Mouse (Mus musculus) G1E (cell line): ENCODE data around the gene Rrm1. TPM values are rescaled to one million over a fixed set of nuclear protein-coding genes. Genes with fewer than 3 reads are reported as not detected.

Experiments
- ATAC-seq: 2 replicates; pipeline ENCODE4 v1.8.0; 2016; ENCODE audit warnings: mild to moderate bottlenecking; ENCODE audit not compliant: insufficient number of reproducible peaks, poor library complexity, low FRiP score, severe bottlenecking; ENCODE audit errors: extremely low read depth
- DNase-seq: peaks from one replicate; pipeline ENCODE4 v3.0.0; 2012; ENCODE audit warnings: low spot score
- H3K27me3 ChIP-seq: 2 replicates; pipeline ENCODE4 v1.6.1; 2012; ENCODE audit warnings: mild to moderate bottlenecking, low read length, inconsistent platforms; ENCODE audit not compliant: insufficient read depth
- H3K36me3 ChIP-seq: replicated peaks from 2 replicates; pipeline ENCODE3; 2012; ENCODE audit warnings: mild to moderate bottlenecking, inconsistent platforms
- H3K4me1 ChIP-seq: 2 replicates; pipeline ENCODE4 v1.6.1; 2012; ENCODE audit warnings: low read depth, low read length, inconsistent platforms, mixed read lengths; ENCODE audit not compliant: insufficient read depth
- H3K4me3 ChIP-seq: 2 replicates; pipeline ENCODE4 v1.5.1; 2012; ENCODE audit warnings: low read depth, mild to moderate bottlenecking, inconsistent platforms, low read length, moderate library complexity, mixed read lengths
- H3K9me3 ChIP-seq: replicated peaks from 2 replicates; pipeline ENCODE4 v1.6.1; 2012; ENCODE audit warnings: inconsistent platforms
- CTCF ChIP-seq: IDR thresholded peaks from 2 replicates; pipeline ENCODE4 v1.5.1; 2012; ENCODE audit warnings: low read depth, low read length, inconsistent platforms, mixed read lengths
- GATA1 ChIP-seq: IDR thresholded peaks from 2 replicates; pipeline ENCODE4 v1.6.1; 2012; ENCODE audit warnings: borderline replicate concordance, low read length, inconsistent platforms, mixed read lengths
- GATA2 ChIP-seq: IDR thresholded peaks from 2 replicates; pipeline ENCODE4 v1.6.1; 2012; ENCODE audit warnings: low read depth, low read length, inconsistent platforms, borderline replicate concordance
- POLR2AphosphoS5 ChIP-seq: IDR thresholded peaks from 2 replicates; pipeline ENCODE4 v1.6.1; 2012; ENCODE audit warnings: low read depth, low read length, inconsistent platforms; ENCODE audit not compliant: insufficient replicate concordance
- TAL1 ChIP-seq: conservative IDR thresholded peaks from 2 replicates; pipeline ENCODE4 v1.6.1; 2012; ENCODE audit warnings: low read depth, low read length, inconsistent platforms, mixed read lengths
- polyA plus RNA-seq: library from polyadenylated mRNA; stranded (reverse); fragments of >175 nt; gene quantifications from 2 replicates; pipeline ENCODE4 v1.2.3, GENCODE M21; 2012
- total RNA-seq, 2 experiments: library from RNA; stranded (forward) in 1 of 2; stranded (reverse) in 1 of 2; fragments of 200-1000 nt in 1 of 2; fragments of >200 nt in 1 of 2; fragmentation: Nextera tagmentation in 1 of 2; gene quantifications; 2 replicates each; pipeline ENCODE4 v1.2.3; 2014 to 2017

Rrm1 gene
- 264 and 285 TPM in 2 replicates for total RNA-seq (2014; fragmentation: Nextera tagmentation)
- total RNA-seq (2017), result 524 and 591 TPM in 2 replicates
- 64.3 and 131 TPM in 2 replicates for polyA plus RNA-seq

DNA sequence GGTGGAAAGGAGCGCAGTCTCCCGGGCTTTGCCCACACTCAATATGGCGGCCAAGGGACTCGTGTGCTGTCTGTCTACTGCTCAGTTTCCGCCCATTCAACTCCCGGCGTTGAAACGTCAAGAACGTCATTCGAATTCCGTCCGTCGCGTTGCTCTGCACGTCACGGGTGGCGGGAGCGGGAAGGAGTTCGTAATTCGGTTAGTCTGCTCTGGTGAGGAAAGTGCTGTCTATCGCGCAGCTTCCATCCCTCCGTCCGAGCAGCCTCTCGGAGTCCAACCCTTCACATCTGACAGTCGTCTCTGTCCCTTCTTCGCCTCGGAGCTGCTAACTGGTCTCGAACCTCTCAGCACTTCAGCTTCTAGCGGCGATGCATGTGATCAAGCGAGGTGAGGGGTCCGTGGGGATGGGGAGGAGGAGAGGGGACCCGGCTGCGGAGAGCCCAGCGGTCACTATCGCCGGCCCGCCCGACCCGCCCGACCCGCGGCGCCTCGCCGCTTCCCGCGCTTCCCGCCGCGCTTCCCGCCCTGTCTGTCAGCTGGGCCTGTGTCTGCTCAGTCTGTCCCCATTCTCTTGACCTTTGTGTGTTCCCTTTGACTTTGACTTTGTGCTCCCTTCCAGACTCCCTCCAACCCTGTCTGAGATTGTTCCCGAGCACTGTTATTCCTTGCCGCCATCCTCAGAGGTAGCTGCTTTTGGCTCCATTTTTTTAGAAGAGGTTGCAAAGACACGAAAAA, at the start of gene Rrm1:
Rrm1 (plus strand) TSS at position 39 of the 735 bp plus-strand sequence.
- Histone ChIP-seq H3K4me3 (peak within 1 kb of the TSS; percentile 92), H3K9me3 (no peaks in the 10 kb centered on the region), H3K4me1 (peaks cover 28% of the 10 kb centered on the region), H3K27me3 (no peaks in the 10 kb centered on the region), H3K36me3 (peaks cover 29% of the 10 kb centered on the region)
- no peak for TF ChIP-seq CTCF
- no peak for TF ChIP-seq POLR2AphosphoS5
- TF ChIP-seq GATA1, result no peak
- no peak for TF ChIP-seq TAL1
- TF ChIP-seq GATA2, result no peak
- ATAC-seq, result peak; percentile 94
- DNase-seq, result peak; percentile 87

- no peaks in the 10 kb centered on the region for H3K27me3 ChIP-seq
- TF ChIP-seq TAL1, result no peak
- no peak for TF ChIP-seq CTCF
- no peak for TF ChIP-seq GATA1
- TF ChIP-seq GATA2, result no peak
- TF ChIP-seq POLR2AphosphoS5, result no peak
- H3K36me3 ChIP-seq, result peaks cover 11% of the 10 kb centered on the region
- H3K9me3 ChIP-seq, result no peaks in the 10 kb centered on the region
- no peak for ATAC-seq
- H3K4me1 ChIP-seq, result no peaks in the 10 kb centered on the region; the same call in none of the 2 replicates
- DNase-seq, result no peak
- no peak overlapping the region for H3K4me3 ChIP-seq
Observed at GRCm38 (mm10) chr7:102393898-102394297, 47.6 kb upstream of the Rrm1 start.

DNA sequence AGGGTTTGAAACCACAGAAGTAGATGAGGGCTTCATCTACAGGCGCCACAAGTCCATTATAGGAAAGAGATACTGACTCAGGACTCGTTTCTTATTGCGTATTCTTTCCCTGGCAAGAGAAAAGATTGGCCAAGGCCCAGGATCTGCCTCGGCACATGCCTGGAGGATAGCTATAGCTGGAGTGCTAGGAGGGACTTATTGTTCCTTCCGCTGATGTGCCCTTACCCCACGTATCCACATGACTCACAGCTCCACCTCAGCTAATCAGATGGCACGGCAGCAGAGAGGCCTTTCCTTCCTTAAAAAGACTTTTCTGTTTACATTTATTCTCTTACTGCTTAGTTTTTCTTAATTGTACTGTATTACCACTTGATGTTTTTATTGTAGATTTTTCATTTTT, 45.6 kb upstream of the Rrm1 start:
- no peak for ATAC-seq
- Histone ChIP-seq H3K4me1 (peaks cover 4% of the 10 kb centered on the region), H3K4me3 (no peak overlapping the region), H3K27me3 (no peaks in the 10 kb centered on the region), H3K36me3 (peaks cover 9% of the 10 kb centered on the region), H3K9me3 (no peaks in the 10 kb centered on the region)
- DNase-seq, result no peak
- TF ChIP-seq GATA1 (no peak), GATA2 (no peak), POLR2AphosphoS5 (no peak), CTCF (no peak), TAL1 (no peak)

GRCm38 (mm10) chr7:102396331-102396730, 45.2 kb upstream of the Rrm1 start:
- no peak for ATAC-seq
- peaks cover 4% of the 10 kb centered on the region for H3K4me1 ChIP-seq
- DNase-seq, result no peak
- H3K9me3 ChIP-seq, result no peaks in the 10 kb centered on the region
- H3K27me3 ChIP-seq, result no peaks in the 10 kb centered on the region
- peaks cover 9% of the 10 kb centered on the region for H3K36me3 ChIP-seq
- H3K4me3 ChIP-seq, result no peak overlapping the region
- TF ChIP-seq CTCF, result no peak
- TF ChIP-seq POLR2AphosphoS5, result no peak
- TF ChIP-seq TAL1, result no peak
- no peak for TF ChIP-seq GATA1

DNA sequence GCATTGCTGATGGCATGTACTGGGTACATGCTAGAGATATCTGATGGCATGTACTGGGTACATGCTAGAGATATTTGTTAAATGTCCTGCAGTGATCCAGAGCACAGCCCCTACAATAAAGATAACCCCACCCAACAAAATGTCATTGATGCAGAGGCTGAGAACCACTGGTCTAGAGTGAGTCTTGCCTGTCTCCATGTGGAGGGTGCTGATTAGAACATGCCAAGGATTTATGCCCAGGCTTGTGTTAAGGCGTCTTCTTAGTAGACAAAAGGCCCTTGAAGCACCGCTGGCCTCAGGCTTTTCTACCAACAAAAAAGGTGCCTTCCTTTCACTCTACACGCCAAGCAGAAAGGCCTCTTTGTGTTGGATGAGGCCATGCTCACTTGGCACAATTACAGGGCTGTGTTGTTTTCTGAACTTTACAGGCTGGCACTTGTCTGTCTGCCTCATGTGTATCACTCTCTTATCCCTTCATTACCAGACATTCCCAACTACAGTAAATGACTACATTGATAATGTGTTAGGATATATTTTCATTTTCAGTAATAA, 42.2 kb upstream of the Rrm1 start:
- peaks cover 4% of the 10 kb centered on the region; the same call in 1 of the 2 replicates for H3K4me1 ChIP-seq
- TF ChIP-seq POLR2AphosphoS5 (no peak), GATA2 (no peak), TAL1 (no peak), GATA1 (no peak), CTCF (no peak)
- no peak overlapping the region for H3K4me3 ChIP-seq
- H3K9me3 ChIP-seq, result no peaks in the 10 kb centered on the region
- ATAC-seq (no peak), DNase-seq (no peak)
- no peaks in the 10 kb centered on the region for H3K27me3 ChIP-seq
- H3K36me3 ChIP-seq, result peaks cover 5% of the 10 kb centered on the region

- peaks cover 32% of the 10 kb centered on the region for H3K4me1 ChIP-seq
- DNase-seq, result no peak
- H3K4me3 ChIP-seq, result no peak overlapping the region
- no peak for ATAC-seq
- peaks cover 10% of the 10 kb centered on the region for H3K36me3 ChIP-seq
- H3K27me3 ChIP-seq, result no peaks in the 10 kb centered on the region
- TF ChIP-seq GATA2, result no peak
- TF ChIP-seq CTCF, result no peak
- no peak for TF ChIP-seq POLR2AphosphoS5
- no peak for TF ChIP-seq TAL1
- no peak for TF ChIP-seq GATA1
- no peaks in the 10 kb centered on the region for H3K9me3 ChIP-seq
Observed at GRCm38 (mm10) chr7:102404118-102404517, 37.4 kb upstream of the Rrm1 start.
